Mouse (Mus musculus): ENCODE results near the gene Spns3. TPM values are rescaled to one million over a fixed set of nuclear protein-coding genes. Genes with fewer than 3 reads are reported as not detected.

The Spns3 gene
- total RNA-seq, 2 experiments from 2014 or later, result 0.18 to 0.26 TPM

DNA sequence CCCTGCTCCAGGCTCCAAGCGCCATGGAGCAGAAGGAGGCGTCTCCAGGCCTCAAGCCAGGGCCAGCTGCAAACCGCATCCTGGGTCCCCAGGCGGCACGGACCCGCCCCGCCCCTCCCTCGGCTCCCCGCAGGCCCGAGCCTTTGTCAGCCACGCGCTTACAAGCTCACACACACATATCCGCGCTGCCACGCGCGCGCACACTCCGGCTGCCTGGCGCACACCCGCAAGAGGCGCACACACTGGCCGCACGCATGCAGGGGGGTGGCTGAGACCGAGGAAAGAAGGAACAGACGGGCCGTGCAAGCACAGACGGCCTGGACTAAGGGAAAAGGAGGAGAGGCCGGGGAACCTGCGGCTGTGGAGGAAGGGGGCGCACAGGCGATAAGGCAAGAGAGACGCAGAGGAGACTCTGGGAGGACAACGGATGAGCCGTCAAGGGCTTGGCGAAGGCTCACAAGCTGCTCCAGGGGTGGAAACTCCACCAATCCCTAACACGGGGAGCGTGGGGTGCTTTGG, 61.5 kb downstream of the Spns3 start:
- intact Hi-C loops (cut with DNase I), result no loop called here
- DNase-seq, result peak; percentile 88

DNA sequence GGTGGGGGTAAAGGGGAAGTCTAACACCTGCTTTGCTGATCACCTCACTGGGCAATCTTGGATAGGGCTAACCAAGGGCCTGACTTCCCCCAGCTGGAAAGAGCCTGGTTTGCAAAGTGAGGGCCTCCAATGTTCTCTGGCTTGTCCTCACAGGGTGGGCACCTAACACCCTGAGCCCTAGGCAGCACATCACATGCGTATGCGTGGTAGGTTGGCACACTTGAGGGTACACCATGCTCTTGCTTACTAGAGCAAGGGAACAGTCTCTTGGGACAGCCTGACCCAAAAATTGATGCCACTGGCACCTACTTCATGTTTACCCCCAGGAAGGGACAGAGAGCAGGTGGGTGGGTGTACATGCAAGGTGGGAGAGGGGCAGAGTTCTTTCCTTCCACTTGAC, 62.6 kb downstream of the Spns3 start:
- DNase-seq, result no peak
- intact Hi-C loops (cut with DNase I), result no loop called here

DNA sequence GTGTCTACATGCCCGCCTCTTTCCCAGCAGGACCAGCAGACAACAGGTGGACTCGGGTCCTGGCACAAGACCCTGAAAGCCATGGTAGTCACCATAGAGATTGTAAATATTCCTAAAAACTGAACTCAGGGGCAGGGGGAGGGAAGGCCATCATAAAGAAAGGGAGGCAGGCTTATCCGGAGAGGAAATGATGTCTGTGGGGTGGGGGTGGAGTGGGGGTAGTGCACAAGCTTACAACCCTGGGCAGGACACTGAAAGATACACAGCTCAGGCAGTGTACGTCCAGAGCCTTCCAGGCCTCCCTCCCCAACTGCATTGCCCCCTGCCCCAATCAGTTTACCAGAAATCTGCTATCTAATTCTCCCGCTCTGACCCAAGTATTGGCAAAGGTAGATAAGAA, 63.1 kb downstream of the Spns3 start:
- intact Hi-C loops (cut with DNase I), result no loop called here
- DNase-seq, result no peak

DNA sequence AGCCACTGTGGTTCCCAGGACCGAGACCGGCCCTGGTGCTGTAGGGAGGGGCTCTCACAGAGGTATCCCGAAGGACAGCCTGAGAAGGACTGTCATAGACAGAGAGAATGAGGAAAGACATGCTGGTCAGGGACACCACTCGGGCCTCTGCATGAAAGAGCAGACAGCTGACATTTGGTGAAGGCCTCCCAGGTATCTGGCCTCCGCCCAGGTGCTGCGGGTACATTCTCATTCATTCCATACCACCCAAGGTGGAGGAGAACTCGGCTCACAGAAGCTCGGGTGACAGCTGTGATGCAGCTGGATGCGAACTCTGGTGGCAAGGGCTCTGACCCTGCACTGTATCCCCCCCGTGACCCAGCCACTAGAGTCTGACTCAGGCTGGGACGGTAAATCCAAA, 64.3 kb downstream of the Spns3 start:
- intact Hi-C loops (cut with DNase I), result no loop called here

DNA sequence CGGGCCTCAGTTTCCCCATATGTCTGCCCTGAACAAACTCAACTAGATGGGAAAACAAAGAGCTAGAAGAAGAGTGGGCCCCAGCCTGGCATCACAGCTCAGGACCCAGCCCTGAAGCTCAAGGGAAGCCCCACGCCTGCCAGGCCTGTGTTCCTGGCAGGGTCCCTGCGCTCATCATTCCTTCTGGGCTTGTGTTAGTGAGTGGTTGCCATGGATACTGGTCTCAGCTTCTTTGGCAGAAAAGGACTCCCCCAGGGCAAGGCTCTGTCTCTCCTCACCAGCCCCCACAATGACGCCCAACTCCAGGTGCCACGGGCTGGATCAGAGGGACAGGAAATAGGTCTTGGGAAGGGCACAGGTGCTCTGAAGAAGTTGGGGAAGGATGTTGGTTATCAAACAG, 65.1 kb downstream of the Spns3 start:
- DNase-seq, result peak; percentile 76
- intact Hi-C loops (cut with DNase I), result no loop called here

More for the DNA sequence above, 64.3 kb downstream of the Spns3 start:
- no peak for DNase-seq

DNA sequence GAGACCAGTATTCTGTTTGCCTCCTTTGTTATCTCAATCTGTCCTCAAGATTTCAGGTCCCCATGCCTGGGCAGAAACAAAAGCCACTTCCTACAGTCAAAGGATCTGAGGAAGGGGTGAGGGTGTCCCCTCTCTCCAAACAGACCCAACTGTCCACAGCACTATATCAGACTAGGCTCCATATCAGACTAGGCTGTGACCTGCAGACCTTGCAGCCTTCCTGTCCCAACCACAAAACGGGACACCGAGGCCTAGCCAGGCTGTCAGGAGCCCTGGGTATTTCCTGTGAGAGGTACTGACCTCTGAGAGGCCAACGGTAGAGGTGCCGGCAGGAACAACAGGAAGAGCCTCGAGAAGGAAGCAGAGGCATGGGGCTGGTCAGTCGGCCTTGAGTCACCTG, 65.8 kb downstream of the Spns3 start:
- intact Hi-C loops (cut with DNase I), result no loop called here
- no peak for DNase-seq

DNA sequence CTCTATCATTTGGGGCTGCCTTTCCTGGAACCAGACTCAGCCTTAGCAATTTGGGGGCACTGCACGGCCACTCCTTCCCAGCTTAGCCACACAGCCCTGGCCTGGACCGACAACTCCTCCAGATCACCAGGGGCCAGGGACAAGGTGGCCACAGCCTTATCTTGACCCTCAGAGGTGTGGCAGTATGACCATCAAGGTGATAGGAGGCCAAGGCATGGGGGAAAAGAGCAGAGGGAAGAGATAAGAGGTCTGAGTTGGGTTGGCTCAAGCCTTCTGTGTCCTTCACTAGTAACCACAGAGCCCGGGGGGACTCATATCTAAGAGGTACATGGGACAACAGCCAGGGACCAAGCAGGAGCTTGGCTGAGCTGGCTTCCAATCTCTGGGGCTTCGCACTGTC, 68.4 kb downstream of the Spns3 start:
- DNase-seq, result no peak
- intact Hi-C loops (cut with DNase I), result no loop called here

DNA sequence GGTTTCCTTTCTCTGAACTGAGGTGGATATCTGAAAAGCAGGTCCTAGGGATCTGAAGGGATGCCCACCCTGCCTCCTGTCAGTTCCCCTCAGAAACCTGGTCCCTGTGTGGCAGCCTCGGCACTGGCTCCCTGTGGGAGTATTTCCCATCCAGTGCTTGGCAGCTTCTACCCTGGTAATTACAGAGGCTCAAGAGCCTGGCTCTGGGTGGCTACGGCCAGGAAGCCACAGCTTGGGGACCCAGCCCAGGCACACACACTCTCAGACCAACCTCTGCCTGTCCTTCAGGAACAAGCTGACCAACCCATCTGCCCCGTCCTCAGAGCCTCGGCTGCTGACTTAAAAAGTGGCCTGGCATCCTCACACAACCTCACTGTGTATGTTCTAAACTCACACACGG, 69.0 kb downstream of the Spns3 start:
- no peak for DNase-seq
- intact Hi-C loops (cut with DNase I), result no loop called here

DNA sequence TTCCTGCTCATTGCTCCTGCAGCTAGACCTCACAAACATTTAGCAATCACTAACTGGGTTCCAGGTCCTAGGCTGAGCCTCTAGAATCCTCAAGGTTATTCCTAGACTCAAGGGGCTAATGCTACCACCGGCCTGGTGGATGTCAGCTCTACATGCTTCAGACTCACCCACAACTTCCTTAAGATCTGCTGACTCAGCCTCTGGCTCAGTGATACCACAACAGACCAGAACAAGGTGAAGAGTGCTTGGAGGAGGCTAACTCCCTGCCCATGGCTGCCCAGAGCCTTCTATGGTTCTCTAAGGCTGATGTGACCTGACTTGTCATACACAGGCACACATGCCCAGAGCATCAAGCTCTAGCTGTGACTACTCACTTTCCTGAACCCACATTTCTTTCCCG, 70.8 kb downstream of the Spns3 start:
- no peak for DNase-seq
- intact Hi-C loops (cut with DNase I), result no loop called here

DNA sequence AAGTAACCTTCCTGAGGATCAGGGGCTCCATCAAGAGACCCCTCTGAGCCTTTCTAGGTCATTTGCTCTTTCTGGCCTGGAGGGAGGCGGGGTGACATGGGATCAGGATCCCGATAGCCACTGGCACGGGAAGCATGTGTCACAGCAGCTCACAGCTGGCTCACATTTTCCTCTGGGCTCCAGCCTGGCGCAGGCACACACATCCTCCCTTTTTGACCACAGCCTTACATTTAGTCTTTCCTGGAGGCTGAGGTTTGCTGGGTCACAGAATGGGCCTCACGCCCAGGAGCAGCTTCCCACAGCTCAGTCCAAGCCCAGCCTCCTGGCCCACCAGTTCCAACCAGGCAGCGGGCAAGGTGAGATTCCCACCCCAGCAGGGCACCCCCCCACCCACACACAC, 72.1 kb downstream of the Spns3 start:
- intact Hi-C loops (cut with DNase I), result no loop called here
- DNase-seq, result no peak

DNA sequence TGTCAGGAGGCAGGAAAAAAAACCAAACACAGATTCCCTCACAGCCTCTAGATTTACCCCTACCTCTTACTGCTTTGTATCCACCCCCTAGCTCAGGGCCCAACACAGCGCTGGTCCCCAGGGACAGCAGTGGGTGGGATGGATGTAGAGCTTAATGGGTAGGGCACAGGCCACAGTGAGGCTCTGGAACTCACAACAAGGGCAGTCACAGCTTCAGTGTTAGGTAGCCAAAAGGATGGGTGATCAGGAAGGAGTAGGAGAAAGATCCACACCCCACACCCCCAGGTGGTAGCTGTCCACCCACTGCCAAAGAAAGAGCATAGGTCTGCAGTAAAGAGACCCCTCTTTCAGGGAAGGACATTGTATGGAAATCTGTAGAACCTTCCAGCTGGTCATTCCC, 72.7 kb downstream of the Spns3 start:
- DNase-seq, result no peak
- intact Hi-C loops (cut with DNase I), result no loop called here

DNA sequence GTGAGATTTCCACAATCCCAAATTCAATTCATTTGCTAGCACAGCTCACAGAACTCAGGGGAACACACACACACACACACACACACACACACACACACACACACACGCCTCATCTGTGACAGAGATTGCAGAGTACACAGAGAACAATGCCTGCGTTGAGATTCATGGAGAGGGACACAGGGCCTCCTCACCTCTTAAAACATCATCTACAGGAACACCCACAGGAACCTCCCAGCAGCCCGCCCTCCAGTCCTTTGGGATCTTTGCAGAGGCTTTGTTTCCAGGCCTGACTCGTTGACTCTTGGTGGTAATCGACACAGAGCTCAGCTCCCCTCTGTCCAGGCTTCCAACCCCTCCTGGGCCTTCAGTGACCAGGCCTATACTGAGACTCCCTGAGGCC, 73.1 kb downstream of the Spns3 start:
- intact Hi-C loops (cut with DNase I), result no loop called here
- DNase-seq, result no peak

DNA sequence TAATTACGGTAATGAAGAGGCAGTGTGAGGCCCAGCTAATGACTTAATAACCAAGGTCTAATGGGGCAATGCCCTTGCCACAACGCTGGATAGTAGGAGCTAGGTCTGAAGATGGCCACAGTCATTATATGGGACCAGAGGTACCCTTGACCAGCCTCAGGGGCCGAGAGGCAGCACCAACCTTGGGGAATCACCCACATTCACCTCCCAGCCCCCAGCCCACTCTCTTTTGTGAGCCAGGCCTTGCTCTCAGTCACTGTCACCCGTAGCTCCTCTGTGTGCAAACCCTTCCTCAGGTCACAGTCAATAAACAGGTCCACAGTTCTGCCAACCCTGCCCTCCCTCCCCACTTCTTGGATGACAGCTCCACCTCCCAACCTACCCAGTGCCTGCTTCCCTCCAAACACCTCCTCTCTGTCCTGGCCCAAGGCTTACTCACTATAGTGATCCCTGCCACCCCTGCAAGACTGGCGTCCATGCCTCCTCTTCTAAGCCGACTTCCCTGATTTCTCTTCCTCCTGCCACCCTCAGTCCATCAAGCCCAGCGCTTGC, 74.2 kb downstream of the Spns3 start:
- intact Hi-C loops (cut with DNase I), result no loop called here
- no peak for DNase-seq

DNA sequence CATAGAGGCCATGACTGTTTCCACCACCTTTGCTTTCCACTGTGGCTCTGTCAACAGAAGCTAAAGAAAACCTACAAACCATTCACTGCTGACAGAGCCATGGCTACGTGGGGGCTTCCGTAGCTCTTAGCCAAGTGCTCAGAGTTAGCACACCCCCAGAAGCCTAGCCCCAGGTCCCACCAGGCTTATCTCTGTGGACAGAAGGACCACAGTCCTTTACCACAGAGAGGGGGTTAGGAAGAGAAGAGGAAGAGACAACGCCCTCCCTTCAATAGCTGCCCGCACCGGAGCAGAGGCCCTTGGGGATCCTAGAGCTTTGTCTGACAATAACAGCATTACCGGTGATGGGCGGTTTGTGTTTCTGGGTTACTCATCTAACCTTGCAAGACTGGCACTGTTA, 74.9 kb downstream of the Spns3 start:
- intact Hi-C loops (cut with DNase I), result no loop called here
- DNase-seq, result no peak

DNA sequence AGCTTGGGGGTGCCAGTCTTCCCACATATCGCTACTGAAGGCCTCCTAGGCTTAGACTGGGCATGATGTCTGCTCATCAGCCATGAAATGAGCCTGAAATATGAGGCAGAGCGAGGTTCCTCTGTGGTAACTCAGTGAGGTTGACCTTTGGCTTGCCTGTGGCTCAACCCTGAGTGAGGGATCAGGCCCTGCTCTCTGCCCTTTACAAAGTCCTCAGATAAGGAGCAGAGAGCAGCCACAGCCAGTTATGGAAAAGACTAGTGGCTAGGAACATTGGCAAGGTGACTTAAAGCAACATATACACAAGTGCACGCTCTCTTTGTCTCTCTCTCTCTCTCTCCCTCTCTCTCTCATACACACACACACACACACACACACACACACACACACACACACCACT, 75.4 kb downstream of the Spns3 start:
- intact Hi-C loops (cut with DNase I), result no loop called here

DNA sequence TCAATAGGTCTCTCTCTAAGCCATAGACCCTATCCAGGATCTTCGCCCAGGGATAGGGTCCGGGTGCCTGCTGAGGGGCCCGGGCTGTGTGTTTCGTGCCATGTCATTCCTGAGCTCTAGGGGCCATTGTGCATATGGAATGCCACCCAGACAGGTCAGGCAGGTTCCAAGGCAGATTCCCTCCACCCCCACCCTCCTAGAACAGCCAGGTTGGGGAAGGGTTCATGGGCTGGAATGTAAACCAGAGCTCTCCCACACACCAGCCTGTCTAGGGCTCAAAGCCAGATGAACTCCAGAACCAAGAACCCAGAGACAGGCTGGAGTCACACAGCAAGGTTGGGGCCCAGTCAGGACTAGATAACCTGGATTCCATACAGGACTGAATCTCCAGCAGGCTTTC, 76.8 kb downstream of the Spns3 start:
- no peak for DNase-seq
- intact Hi-C loops (cut with DNase I), result no loop called here

More for the DNA sequence above, 75.4 kb downstream of the Spns3 start:
- no peak for DNase-seq

DNA sequence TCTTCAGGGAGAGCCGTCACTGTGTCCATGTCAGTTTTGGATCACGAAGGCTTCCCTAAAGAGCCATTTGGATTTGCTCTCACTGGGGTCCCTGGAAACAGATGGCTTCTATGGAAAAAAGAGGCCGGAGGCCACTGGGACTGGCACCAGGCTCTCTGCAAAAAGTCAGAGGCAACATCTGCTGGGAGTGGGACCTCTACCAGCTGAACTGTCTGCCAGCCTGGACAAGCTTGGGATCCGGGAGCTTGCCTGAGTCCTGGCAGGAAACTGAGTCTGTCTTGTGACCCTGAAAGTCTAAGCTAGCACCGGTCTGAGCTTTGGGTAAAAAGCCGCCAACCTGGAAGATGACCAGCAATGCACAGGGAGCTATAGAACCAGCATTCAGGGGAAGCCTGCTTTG, 78.9 kb downstream of the Spns3 start:
- peak; percentile 62 for DNase-seq
- intact Hi-C loops (cut with DNase I), result no loop called here

DNA sequence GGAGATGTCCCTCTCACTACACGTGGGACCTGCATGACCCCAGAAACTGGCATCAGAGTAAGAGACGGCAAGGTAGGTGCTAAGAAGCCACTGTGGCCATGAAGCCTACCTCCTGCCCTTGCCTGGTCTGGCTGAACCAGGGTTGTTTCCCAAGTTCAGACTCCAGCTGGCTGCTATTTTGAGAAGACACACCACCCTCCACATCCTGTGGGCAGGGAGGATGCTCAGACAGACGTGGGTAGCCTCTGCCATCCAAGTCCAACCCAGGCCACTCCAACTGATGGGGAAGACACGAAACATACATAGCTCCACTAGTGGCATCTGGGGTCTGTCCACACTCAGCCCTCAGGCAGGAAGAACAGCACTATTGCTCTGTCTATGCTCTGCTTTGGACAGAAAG, 80.3 kb downstream of the Spns3 start:
- no peak for DNase-seq
- intact Hi-C loops (cut with DNase I), result no loop called here

DNA sequence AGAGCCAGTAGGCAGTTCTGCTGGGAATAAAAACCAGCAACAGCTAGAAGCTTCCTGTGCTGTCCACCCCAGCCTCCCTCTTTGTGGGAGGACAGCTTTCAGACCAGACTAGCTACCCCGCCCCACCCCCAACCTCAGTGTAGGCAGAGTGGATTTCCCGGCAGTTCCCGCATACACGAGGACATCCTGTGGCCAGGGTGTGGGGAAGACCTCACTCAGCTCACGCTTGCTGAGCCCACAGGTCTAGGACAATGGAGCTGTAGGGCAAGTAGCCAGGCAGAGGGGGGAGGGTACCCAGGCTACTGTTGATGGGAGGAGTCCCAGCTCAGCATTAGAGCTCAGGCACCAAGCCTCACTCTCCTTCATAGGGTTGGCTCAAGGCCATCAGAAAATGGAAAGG, 81.1 kb downstream of the Spns3 start:
- intact Hi-C loops (cut with DNase I), result no loop called here
- peak; percentile 79 for DNase-seq

DNA sequence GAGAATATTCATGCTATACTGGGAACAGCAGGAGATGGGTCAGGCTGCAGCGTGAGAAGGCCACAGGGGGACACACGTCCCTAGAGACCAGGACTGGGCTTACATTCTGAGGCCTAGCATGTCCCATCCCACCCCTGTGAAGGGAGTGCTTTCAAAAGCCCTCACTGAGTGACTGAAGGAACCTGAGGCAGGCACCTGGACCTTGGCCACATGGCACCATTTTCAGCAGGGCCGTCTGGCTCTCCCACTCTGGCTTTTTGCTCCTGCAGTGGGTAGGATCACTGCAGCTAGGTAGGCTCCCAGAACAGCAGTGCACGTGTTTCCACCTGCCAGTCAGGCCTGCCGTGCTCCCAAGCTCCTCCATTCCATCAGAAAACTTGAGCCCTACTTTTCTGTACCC, 81.8 kb downstream of the Spns3 start:
- no peak for DNase-seq

DNA sequence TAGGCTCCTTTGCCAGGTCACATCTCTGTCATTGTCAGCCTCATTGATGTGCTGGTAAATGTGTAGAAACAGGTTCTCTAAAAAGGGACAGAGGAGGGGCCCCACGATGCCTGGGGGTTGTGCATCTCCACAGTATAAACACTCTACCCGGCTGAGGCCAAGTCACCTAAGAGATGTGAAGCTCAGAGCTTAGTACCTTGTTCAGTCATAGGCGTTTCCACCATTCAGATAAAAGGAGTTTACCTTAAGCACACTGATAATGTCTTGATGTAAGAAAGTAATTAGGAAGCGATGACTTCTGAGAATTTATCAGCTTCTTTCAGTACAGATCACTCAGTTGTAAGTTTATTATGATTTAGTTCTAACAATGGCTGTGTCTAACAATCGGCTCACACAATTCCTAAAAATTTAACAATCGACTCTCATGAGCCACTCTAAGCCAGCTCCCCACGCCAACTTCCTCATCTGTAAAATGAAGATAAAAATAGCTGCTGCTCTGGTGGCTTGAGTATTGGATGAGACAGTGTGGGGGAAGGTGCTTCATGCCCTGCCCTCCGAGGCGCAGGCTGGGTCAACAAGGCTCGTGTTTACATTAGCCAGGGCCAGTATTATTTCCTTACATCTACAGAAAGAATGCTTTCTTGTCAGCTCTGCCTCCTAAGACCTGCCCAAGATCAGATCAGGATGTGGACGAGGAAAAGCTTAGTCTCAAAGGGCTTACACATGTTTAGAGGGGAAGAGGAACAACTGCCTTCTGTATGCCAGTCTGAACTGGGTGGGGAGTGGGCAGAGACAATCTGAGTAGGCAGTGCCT, 83.4 kb downstream of the Spns3 start:
- intact Hi-C loops (cut with DNase I), result no loop called here
- no peak for DNase-seq

More for the DNA sequence above, 81.8 kb downstream of the Spns3 start:
- intact Hi-C loops (cut with DNase I), result no loop called here

DNA sequence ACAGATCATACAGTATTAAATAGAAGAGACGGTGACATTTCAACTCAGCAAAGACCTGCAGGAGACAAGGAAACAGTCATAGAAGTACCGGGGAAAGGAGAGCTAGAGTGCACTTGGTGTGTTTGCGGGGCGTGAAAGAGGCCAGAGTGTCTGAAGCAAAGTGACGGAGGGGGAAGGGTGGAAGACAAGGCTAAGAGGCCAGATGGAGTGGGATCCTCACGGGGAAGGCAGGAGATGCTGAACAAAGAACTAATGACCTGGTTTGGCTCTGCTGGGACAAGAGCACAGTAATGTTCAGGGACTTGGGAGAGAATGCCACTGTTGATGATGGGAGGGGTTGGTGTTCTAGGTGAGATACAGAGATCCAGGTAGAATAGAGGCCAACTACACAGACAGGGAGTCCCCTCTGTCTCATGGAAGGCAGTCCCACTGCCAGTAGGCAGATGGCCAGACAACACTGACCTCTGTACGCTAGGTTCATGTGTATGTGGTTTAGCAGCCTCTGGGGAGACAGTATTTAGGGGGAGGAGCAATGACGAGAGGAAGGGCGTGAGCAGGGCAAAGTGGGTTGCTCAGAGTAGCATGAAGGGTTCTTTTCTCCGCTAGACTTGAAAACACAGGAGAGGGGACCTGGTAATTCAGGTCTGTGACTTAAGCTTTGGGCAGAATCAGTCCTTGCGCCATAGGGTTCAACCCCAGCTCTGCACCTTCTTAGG, 84.2 kb downstream of the Spns3 start:
- no peak for DNase-seq
- intact Hi-C loops (cut with DNase I), result no loop called here

Measured in left cerebral cortex, postnatal 4 days (tissue).